Mouse (Mus musculus) brain, embryonic 14.5 days (tissue): ENCODE measurements at regions not wholly inside any gene's neighbourhood (a gene's known extent, or its start where the extent isn't known, plus 50 kb on each side); places are given as distances from the start of the nearest gene placed in this dataset.

Experiments
- CTCF ChIP-seq: fragments of 200-500 bp; IDR thresholded peaks from 2 replicates; pipeline ENCODE4 v1.5.1; 2012; ENCODE audit warnings: inconsistent platforms, mild to moderate bottlenecking, moderate library complexity, borderline replicate concordance; ENCODE audit not compliant: insufficient read depth, insufficient read length; ENCODE audit errors: extremely low read depth
- POLR2A ChIP-seq: fragments of 200-500 bp; IDR thresholded peaks from 2 replicates; pipeline ENCODE4 v1.6.1; 2012; ENCODE audit warnings: mild to moderate bottlenecking, inconsistent platforms, borderline replicate concordance; ENCODE audit not compliant: poor library complexity, insufficient read depth, insufficient read length, severe bottlenecking; ENCODE audit errors: extremely low read depth

GRCm38 (mm10) chr16:57853751-57854150 lies 99.2 kb upstream of the Col8a1 start:
- TF ChIP-seq CTCF: no peak
- TF ChIP-seq POLR2A: no peak
